Mouse (Mus musculus) myocyte (in vitro differentiated cells): ENCODE measurements around the gene Otol1. TPM values are rescaled to one million over a fixed set of nuclear protein-coding genes. Genes with fewer than 3 reads are reported as not detected.
A peak's percentile ranks its signal among the peaks of the same experiment; 100 is the strongest.

Source experiments
- H3K27me3 ChIP-seq: one replicate; pipeline ENCODE4 v1.6.1; 2011; ENCODE audit not compliant: control insufficient read depth, insufficient read depth, insufficient read length
- H3K36me3 ChIP-seq: one replicate; pipeline ENCODE4 v1.6.1; 2011; ENCODE audit not compliant: control insufficient read depth, insufficient read depth
- H3K4me2 ChIP-seq: one replicate; pipeline ENCODE4 v1.6.1; 2011; ENCODE audit warnings: low read depth, control low read depth
- H3K4me3 ChIP-seq: one replicate; pipeline ENCODE4 v1.5.1; 2011; ENCODE audit warnings: mild to moderate bottlenecking, control low read depth, moderate library complexity
- H3K79me2 ChIP-seq: one replicate; pipeline ENCODE4 v1.6.1; 2011; ENCODE audit not compliant: control insufficient read depth, insufficient read depth
- H3ac ChIP-seq: one replicate; pipeline ENCODE4 v1.6.1; 2011; ENCODE audit not compliant: control insufficient read depth, insufficient read length
- CEBPB ChIP-seq: IDR thresholded peaks from 2 replicates; pipeline ENCODE4 v1.6.1; 2011; ENCODE audit warnings: mild to moderate bottlenecking, moderate library complexity; ENCODE audit not compliant: poor library complexity, insufficient read depth, severe bottlenecking
- E2F4 ChIP-seq: IDR thresholded peaks from one replicate; pipeline ENCODE4 v1.6.1; 2011; ENCODE audit warnings: mild to moderate bottlenecking, control low read depth, moderate library complexity; ENCODE audit not compliant: insufficient read depth
- MAX ChIP-seq: IDR thresholded peaks from one replicate; pipeline ENCODE4 v1.6.1; 2011; ENCODE audit warnings: low read depth, mild to moderate bottlenecking, control low read depth
- MYOD1 ChIP-seq, 3 experiments: IDR thresholded peaks; one replicate each; pipeline ENCODE4 v1.6.1; 2011; ENCODE audit warnings: control low read depth in 2 of 3, low read depth in 2 of 3, mild to moderate bottlenecking in 2 of 3, moderate library complexity in 1 of 3; ENCODE audit not compliant: insufficient read length in 2 of 3, control insufficient read depth in 1 of 3
- MYOG ChIP-seq, 3 experiments: IDR thresholded peaks; one replicate each; pipeline ENCODE4 v1.6.1; 2011; ENCODE audit warnings: control low read depth in 2 of 3, low read depth in 2 of 3, mild to moderate bottlenecking in 2 of 3; ENCODE audit not compliant: insufficient read length in 2 of 3, control insufficient read depth in 1 of 3, insufficient read depth in 1 of 3
- POLR2A ChIP-seq: IDR thresholded peaks from one replicate; pipeline ENCODE4 v1.6.1; 2011; ENCODE audit warnings: low read depth, mild to moderate bottlenecking, control low read depth, moderate library complexity; ENCODE audit not compliant: insufficient read length
- POLR2AphosphoS2 ChIP-seq: IDR thresholded peaks from one replicate; pipeline ENCODE4 v1.6.1; 2011; ENCODE audit warnings: low read depth, control low read depth; ENCODE audit not compliant: insufficient read length
- REST ChIP-seq: IDR thresholded peaks from one replicate; pipeline ENCODE4 v1.6.1; 2011; ENCODE audit warnings: mild to moderate bottlenecking, control low read depth, moderate library complexity; ENCODE audit not compliant: insufficient read depth, insufficient read length
- SRF ChIP-seq: IDR thresholded peaks from one replicate; pipeline ENCODE4 v1.6.1; 2011; ENCODE audit warnings: low read depth; ENCODE audit not compliant: control insufficient read depth, insufficient read length
- TCF12 ChIP-seq: IDR thresholded peaks from one replicate; pipeline ENCODE4 v1.6.1; 2011; ENCODE audit warnings: mild to moderate bottlenecking, control low read depth; ENCODE audit not compliant: poor library complexity, insufficient read depth, severe bottlenecking
- TCF3 ChIP-seq: IDR thresholded peaks from one replicate; pipeline ENCODE4 v1.6.1; 2011; ENCODE audit warnings: low read depth, control low read depth; ENCODE audit not compliant: insufficient read length
- USF1 ChIP-seq: IDR thresholded peaks from one replicate; pipeline ENCODE4 v1.6.1; 2011; ENCODE audit warnings: low read depth, mild to moderate bottlenecking, control low read depth, moderate library complexity
- polyA plus RNA-seq: library from polyadenylated mRNA; unstranded; fragments of >200 nt; fragmentation: generic; extraction: Trizol; gene quantifications from one replicate; pipeline ENCODE4 v1.2.1, GENCODE M21; 2012; ENCODE audit warnings: missing spikeins

Otol1 gene
- polyA plus RNA-seq, result not detected

GRCm38 (mm10) chr3:70007313-70007712 lies at the start of gene Otol1:
Gene Otol1 (plus strand): TSS chr3:70007613.
- no peak for TF ChIP-seq TCF12
- no peak within 1 kb of the TSS for H3ac ChIP-seq
- no peak within 1 kb of the TSS for H3K4me3 ChIP-seq
- H3K27me3 ChIP-seq, result no peaks in the 10 kb centered on the region
- H3K79me2 ChIP-seq, result no peaks in the 10 kb centered on the region
- no peak within 1 kb of the TSS for H3K4me2 ChIP-seq
- H3K36me3 ChIP-seq, result no peaks in the 10 kb centered on the region

- Histone ChIP-seq H3K4me2 (no peak overlapping the region), H3K27me3 (no peaks in the 10 kb centered on the region), H3K79me2 (no peaks in the 10 kb centered on the region), H3K36me3 (no peaks in the 10 kb centered on the region), H3K4me3 (no peak overlapping the region), H3ac (no peak overlapping the region)
- no peak for TF ChIP-seq TCF3
- no peak for TF ChIP-seq SRF
- TF ChIP-seq MAX, result no peak
- TF ChIP-seq TCF12, result no peak
- no peak for TF ChIP-seq MYOG (IDR thresholded peaks at IDR 0.05; ENCODE audit: control insufficient read depth in 1 of 3, insufficient read depth in 1 of 3, insufficient read length in 2 of 3, low read depth in 2 of 3)
- no peak for TF ChIP-seq POLR2A
- no peak for TF ChIP-seq MYOD1 (IDR thresholded peaks at IDR 0.05; ENCODE audit: control insufficient read depth in 1 of 3, insufficient read length in 2 of 3, low read depth in 2 of 3)
- no peak for TF ChIP-seq E2F4
- TF ChIP-seq POLR2AphosphoS2, result no peak
- TF ChIP-seq REST, result no peak
- TF ChIP-seq USF1, result no peak
- no peak for TF ChIP-seq CEBPB
Measured at GRCm38 (mm10) chr3:69962187-69962586, 45.2 kb upstream of the Otol1 start.

- Histone ChIP-seq H3K4me3 (no peak overlapping the region), H3K36me3 (no peaks in the 10 kb centered on the region), H3K79me2 (no peaks in the 10 kb centered on the region), H3K4me2 (no peak overlapping the region), H3K27me3 (no peaks in the 10 kb centered on the region), H3ac (no peak overlapping the region)
- TF ChIP-seq MYOG (IDR thresholded peaks at IDR 0.05; ENCODE audit: control insufficient read depth in 1 of 3, insufficient read depth in 1 of 3, insufficient read length in 2 of 3, low read depth in 2 of 3) (no peak), TCF3 (no peak), POLR2A (no peak), MYOD1 (IDR thresholded peaks at IDR 0.05; ENCODE audit: control insufficient read depth in 1 of 3, insufficient read length in 2 of 3, low read depth in 2 of 3) (no peak)
Measured at GRCm38 (mm10) chr3:69971482-69972097, 35.8 kb upstream of the Otol1 start.

GRCm38 (mm10) chr3:69978092-69978491 lies 29.3 kb upstream of the Otol1 start:
- no peaks in the 10 kb centered on the region for H3K79me2 ChIP-seq
- TF ChIP-seq MAX (no peak), POLR2AphosphoS2 (no peak), SRF (no peak), TCF3 (no peak), E2F4 (no peak), MYOG (IDR thresholded peaks at IDR 0.05; ENCODE audit: control insufficient read depth in 1 of 3, insufficient read depth in 1 of 3, insufficient read length in 2 of 3, low read depth in 2 of 3) (no peak), REST (no peak), TCF12 (no peak), POLR2A (no peak), MYOD1 (IDR thresholded peaks at IDR 0.05; ENCODE audit: control insufficient read depth in 1 of 3, insufficient read length in 2 of 3, low read depth in 2 of 3) (no peak), USF1 (no peak), CEBPB (no peak)
- H3K4me3 ChIP-seq, result no peak overlapping the region
- no peaks in the 10 kb centered on the region for H3K27me3 ChIP-seq
- no peak overlapping the region for H3ac ChIP-seq
- no peak overlapping the region for H3K4me2 ChIP-seq
- H3K36me3 ChIP-seq, result no peaks in the 10 kb centered on the region

- Histone ChIP-seq H3K79me2 (no peaks in the 10 kb centered on the region), H3ac (no peak overlapping the region), H3K4me3 (no peak overlapping the region), H3K27me3 (no peaks in the 10 kb centered on the region), H3K36me3 (no peaks in the 10 kb centered on the region), H3K4me2 (no peak overlapping the region)
- TF ChIP-seq MYOG (IDR thresholded peaks at IDR 0.05; ENCODE audit: control insufficient read depth in 1 of 3, insufficient read depth in 1 of 3, insufficient read length in 2 of 3, low read depth in 2 of 3), result no peak
- TF ChIP-seq TCF12, result no peak
- no peak for TF ChIP-seq REST
- no peak for TF ChIP-seq SRF
Measured at GRCm38 (mm10) chr3:69993806-69994205, 13.6 kb upstream of the Otol1 start.

- peak overlapping the region; percentile 2 for H3K4me2 ChIP-seq
- no peaks in the 10 kb centered on the region for H3K79me2 ChIP-seq
- H3K27me3 ChIP-seq, result no peaks in the 10 kb centered on the region
- no peaks in the 10 kb centered on the region for H3K36me3 ChIP-seq
- H3K4me3 ChIP-seq, result no peak overlapping the region
- no peak for TF ChIP-seq MAX
- TF ChIP-seq MYOD1 (IDR thresholded peaks at IDR 0.05; ENCODE audit: control insufficient read depth in 1 of 3, insufficient read length in 2 of 3, low read depth in 2 of 3), result no peak
- TF ChIP-seq E2F4, result no peak
- no peak for TF ChIP-seq USF1
- TF ChIP-seq CEBPB, result no peak
- TF ChIP-seq TCF12, result no peak
- TF ChIP-seq TCF3, result no peak
- TF ChIP-seq SRF, result no peak
- TF ChIP-seq REST, result no peak
- no peak for TF ChIP-seq POLR2AphosphoS2
- no peak for TF ChIP-seq MYOG (IDR thresholded peaks at IDR 0.05; ENCODE audit: control insufficient read depth in 1 of 3, insufficient read depth in 1 of 3, insufficient read length in 2 of 3, low read depth in 2 of 3)
- no peak for TF ChIP-seq POLR2A
- no peak overlapping the region for H3ac ChIP-seq
Measured at GRCm38 (mm10) chr3:70001540-70001939, 5.9 kb upstream of the Otol1 start.
